ENCODE assay signal across 15 mouse cellular contexts in the genomic region with DNA sequence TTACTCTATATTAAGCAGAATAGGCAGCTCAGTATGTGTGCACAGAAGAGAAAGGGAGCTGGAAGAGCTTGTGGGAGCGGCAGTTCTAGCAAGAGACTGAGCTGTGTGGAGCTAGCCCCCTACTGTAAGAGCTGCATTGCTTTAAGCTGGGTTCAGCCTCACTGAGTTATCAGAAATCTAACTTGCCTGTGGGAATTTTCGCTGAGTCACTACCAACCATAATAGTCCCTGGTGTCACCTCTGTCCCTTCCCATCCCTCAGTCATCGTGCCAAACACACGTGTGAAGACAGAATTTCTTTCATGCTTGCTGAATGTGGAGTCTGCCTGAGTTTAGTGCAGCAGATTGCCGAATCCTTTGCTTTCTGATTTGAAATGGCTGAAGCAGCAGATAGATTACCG.
DNase-seq lines count a peak whose midpoint lies in the region; ATAC-seq lines count a peak whose summit lies in the region.
"Had no signal": no experiment of that assay in that cellular context is flagged by ENCODE, and none has a peak within 500 bp of the region (broad histone marks: within the 10 kb centered on the region; RNA-seq: fewer than 3 reads in every experiment).

No protein-coding gene starts in this region.

- WGBS in hindbrain, embryonic 13.5 days: 29% methylated on average over 6 of the region's 6 CpGs
- WGBS in hindbrain, embryonic 10.5 days: 37% methylated on average over 6 of the region's 6 CpGs

- no peaks in the 10 kb centered on the region for H3K9me3 ChIP-seq in hindbrain, embryonic 13.5 days
- H3K9me3 ChIP-seq in hindbrain, embryonic 10.5 days: no peaks in the 10 kb centered on the region
- H3K9me3 ChIP-seq: forebrain, embryonic 12.5 days; intestine, embryonic 15.5 days; neural tube, embryonic 12.5 days had no signal

- peak overlapping the region; percentile 31 for H3K4me2 ChIP-seq in hindbrain, embryonic 13.5 days
- H3K4me2 ChIP-seq: forebrain, embryonic 12.5 days; intestine, embryonic 15.5 days; liver, embryonic 11.5 days; neural tube, embryonic 12.5 days had no signal

- H3K4me3 ChIP-seq in hindbrain, embryonic 13.5 days: no peak overlapping the region
- no peak overlapping the region for H3K4me3 ChIP-seq in hindbrain, embryonic 10.5 days
- H3K4me3 ChIP-seq: forebrain, embryonic 12.5 days; intestine, embryonic 15.5 days; neural tube, embryonic 12.5 days had no signal

- H3K27me3 ChIP-seq in hindbrain, embryonic 13.5 days: no peaks in the 10 kb centered on the region
- no peaks in the 10 kb centered on the region for H3K27me3 ChIP-seq in hindbrain, embryonic 10.5 days (ENCODE audit: insufficient read depth, poor library complexity, severe bottlenecking)
- H3K27me3 ChIP-seq: forebrain, embryonic 12.5 days; intestine, embryonic 15.5 days; neural tube, embryonic 12.5 days had no signal

- no peak for DNase-seq in hindbrain, embryonic 10.5 days (ENCODE audit: low spot score)
- DNase-seq in retina, postnatal 1 day: peak; percentile 20
- DNase-seq in retina, embryonic 14.5 days (ENCODE audit: low spot score): no peak
- DNase-seq in frontal cortex, postnatal 36 days (ENCODE audit: low spot score in 2 of 2): peak; percentile 8 to 9
- no peak for DNase-seq in lung, postnatal 10 days
- DNase-seq in cerebellum, adult 11 months: no peak
- DNase-seq: gastrocnemius, postnatal 36 days; lung, postnatal 36 days had no signal

- H3K4me1 ChIP-seq in hindbrain, embryonic 13.5 days (replicated peaks): 0 out of 2 replicates have a peak, but pooled peaks cover 5% of the 10 kb centered on the region
- H3K4me1 ChIP-seq in hindbrain, embryonic 10.5 days (replicated peaks): no peaks in the 10 kb centered on the region
- H3K4me1 ChIP-seq: forebrain, embryonic 12.5 days; intestine, embryonic 15.5 days; neural tube, embryonic 12.5 days had no signal

- ATAC-seq in hindbrain, embryonic 13.5 days (ENCODE audit: low FRiP score): no peak
- ATAC-seq in megakaryocyte-erythroid progenitor cell, adult 5-6 weeks (replicated peaks; ENCODE audit: low FRiP score, low TSS enrichment, poor library complexity, severe bottlenecking): 0 out of 2 replicates have a peak, but pooled peaks have one; percentile 34
- ATAC-seq: activated CD4-positive, CD25-positive, alpha-beta regulatory T cell, adult 4 months; intestine, embryonic 15.5 days had no signal

- H3K9ac ChIP-seq in hindbrain, embryonic 13.5 days: peak overlapping the region; percentile 24; the same call in 1 of the 2 replicates
- H3K9ac ChIP-seq: forebrain, embryonic 12.5 days; intestine, embryonic 15.5 days; neural tube, embryonic 12.5 days had no signal

- no peaks in the 10 kb centered on the region for H3K36me3 ChIP-seq in hindbrain, embryonic 13.5 days
- no peaks in the 10 kb centered on the region for H3K36me3 ChIP-seq in hindbrain, embryonic 10.5 days
- H3K36me3 ChIP-seq: forebrain, embryonic 12.5 days; intestine, embryonic 15.5 days; neural tube, embryonic 12.5 days had no signal

- no peak overlapping the region for H3K27ac ChIP-seq in hindbrain, embryonic 13.5 days
- no peak overlapping the region for H3K27ac ChIP-seq in hindbrain, embryonic 10.5 days
- H3K27ac ChIP-seq: forebrain, embryonic 12.5 days; intestine, embryonic 15.5 days; neural tube, embryonic 12.5 days had no signal

Comparison
In these comparisons a context has a peak if more than half of its experiments do, and no peak if none do; other contexts are left out.
1. DNase-seq: peak in retina, postnatal 1 day (single experiment) and frontal cortex, postnatal 36 days (2 of 2); none in hindbrain, embryonic 10.5 days (single experiment), retina, embryonic 14.5 days (single experiment), lung, postnatal 10 days (single experiment) and cerebellum, adult 11 months (single experiment).